Mouse (Mus musculus): ENCODE results near the gene Dcp1a. TPM values are rescaled to one million over a fixed set of nuclear protein-coding genes. Genes with fewer than 3 reads are reported as not detected.

Dcp1a gene
- polyA plus RNA-seq, 1 experiment from 2014 or later: 15.2 TPM

GRCm38 (mm10) chr14:30550232-30551070, 71.1 kb downstream of the Dcp1a start:
- H3K4me1 ChIP-seq: peaks cover 66% of the 10 kb centered on the region
- H3K9me3 ChIP-seq (replicated peaks): no peaks in the 10 kb centered on the region
- H3K4me3 ChIP-seq: peak overlapping the region; percentile 80
- peaks cover 45% of the 10 kb centered on the region for H3K36me3 ChIP-seq
- no peaks in the 10 kb centered on the region for H3K27me3 ChIP-seq (replicated peaks)
- 0 out of 2 replicates have a peak, but pooled peaks have one; percentile 10 for ATAC-seq
- H3K9ac ChIP-seq: peak overlapping the region; percentile 88
- peak overlapping the region; percentile 88 for H3K4me2 ChIP-seq
- H3K27ac ChIP-seq: peak overlapping the region; percentile 93
- WGBS (ENCODE audit: insufficient replicate concordance): 21% methylated on average over 8 of the region's 8 CpGs

DNA sequence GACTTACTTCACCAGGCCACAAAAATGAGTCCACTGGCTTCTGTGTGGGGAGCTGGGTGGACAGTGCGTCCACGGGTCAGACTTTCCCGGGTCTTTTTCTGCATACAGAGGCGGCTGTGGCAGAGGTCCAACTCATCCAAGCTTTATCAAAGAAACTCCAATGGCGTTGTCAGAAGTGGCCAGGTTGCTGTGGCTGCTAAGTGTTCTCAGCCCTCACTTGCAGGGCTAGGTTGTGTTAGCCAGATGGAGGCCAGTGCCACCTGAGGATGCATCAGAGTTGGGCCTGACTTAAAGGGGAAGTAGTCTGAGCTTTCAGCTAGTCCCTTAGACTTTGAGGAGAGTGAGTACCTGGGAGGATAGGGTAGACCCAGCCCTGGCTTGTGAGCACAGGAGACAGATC, 72.2 kb downstream of the Dcp1a start:
- H3K27ac ChIP-seq: peak overlapping the region; percentile 54
- WGBS (ENCODE audit: insufficient replicate concordance): 61% methylated on average over 5 of the region's 5 CpGs
- peak overlapping the region; percentile 88 for H3K9ac ChIP-seq
- H3K4me1 ChIP-seq: peaks cover 70% of the 10 kb centered on the region
- no peaks in the 10 kb centered on the region for H3K27me3 ChIP-seq (replicated peaks)
- ATAC-seq: no peak
- H3K4me3 ChIP-seq: peak overlapping the region; percentile 80
- peaks cover 56% of the 10 kb centered on the region for H3K36me3 ChIP-seq
- H3K4me2 ChIP-seq: peak overlapping the region; percentile 88
- no peaks in the 10 kb centered on the region for H3K9me3 ChIP-seq (replicated peaks)

GRCm38 (mm10) chr14:30551981-30552380, 72.6 kb downstream of the Dcp1a start:
- ATAC-seq: no peak
- 0 out of 2 replicates have a peak overlapping the region, but pooled peaks have one; percentile 80 for H3K4me3 ChIP-seq
- H3K9me3 ChIP-seq (replicated peaks): no peaks in the 10 kb centered on the region
- H3K4me2 ChIP-seq: peak overlapping the region; percentile 88
- peaks cover 61% of the 10 kb centered on the region for H3K36me3 ChIP-seq
- WGBS (ENCODE audit: insufficient replicate concordance): 85% methylated on average over 2 of the region's 2 CpGs
- no peak overlapping the region; the same call in 1 of the 2 replicates for H3K27ac ChIP-seq
- H3K27me3 ChIP-seq (replicated peaks): no peaks in the 10 kb centered on the region
- H3K4me1 ChIP-seq: peaks cover 73% of the 10 kb centered on the region
- no peak overlapping the region for H3K9ac ChIP-seq

GRCm38 (mm10) chr14:30553185-30553584, 73.8 kb downstream of the Dcp1a start:
- no peaks in the 10 kb centered on the region for H3K27me3 ChIP-seq (replicated peaks)
- no peak overlapping the region for H3K27ac ChIP-seq
- H3K9ac ChIP-seq: 0 out of 2 replicates have a peak overlapping the region, but pooled peaks have one; percentile 1
- H3K4me2 ChIP-seq: no peak overlapping the region
- peaks cover 73% of the 10 kb centered on the region for H3K36me3 ChIP-seq
- H3K4me3 ChIP-seq: no peak overlapping the region
- ATAC-seq: no peak
- 82% methylated on average over 4 of the region's 4 CpGs for WGBS (ENCODE audit: insufficient replicate concordance)
- peaks cover 66% of the 10 kb centered on the region for H3K4me1 ChIP-seq
- no peaks in the 10 kb centered on the region for H3K9me3 ChIP-seq (replicated peaks)

- WGBS (ENCODE audit: insufficient replicate concordance): 71% methylated on average over 2 of the region's 2 CpGs
- peaks cover 57% of the 10 kb centered on the region for H3K4me1 ChIP-seq
- H3K36me3 ChIP-seq: peaks cover 94% of the 10 kb centered on the region
These were observed 77.3 kb downstream of the Dcp1a start for GRCm38 (mm10) chr14:30556651-30557050.

DNA sequence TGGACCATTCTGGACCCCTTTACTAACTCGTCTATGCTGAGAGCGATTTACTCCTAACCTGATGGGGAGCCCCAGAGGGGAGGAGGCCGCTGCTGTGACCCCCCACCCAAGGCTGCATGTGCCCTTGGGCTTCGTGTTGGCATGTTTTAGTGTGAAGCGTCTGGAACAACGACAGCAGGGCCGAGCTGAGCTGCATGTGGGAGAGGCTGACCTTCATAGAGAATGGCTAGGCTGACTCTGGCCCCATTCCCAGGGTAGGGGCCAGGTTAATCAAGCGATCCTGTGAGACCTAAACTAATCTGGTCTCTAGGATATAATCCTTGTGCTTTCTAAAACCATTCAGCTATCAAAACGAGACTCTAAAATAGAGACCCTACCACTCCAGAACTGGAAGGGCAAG, 78.4 kb downstream of the Dcp1a start:
- Histone ChIP-seq H3K4me3 (no peak overlapping the region), H3K4me2 (no peak overlapping the region), H3K4me1 (peaks cover 53% of the 10 kb centered on the region), H3K9me3 (replicated peaks) (no peaks in the 10 kb centered on the region), H3K27me3 (replicated peaks) (no peaks in the 10 kb centered on the region), H3K9ac (no peak overlapping the region), H3K27ac (no peak overlapping the region), H3K36me3 (peaks cover 93% of the 10 kb centered on the region)
- no peak for ATAC-seq
- WGBS (ENCODE audit: insufficient replicate concordance): 84% methylated on average over 9 of the region's 9 CpGs

More at GRCm38 (mm10) chr14:30556651-30557050, 77.3 kb downstream of the Dcp1a start:
- no peak for ATAC-seq
- Histone ChIP-seq H3K27ac (no peak overlapping the region), H3K9me3 (replicated peaks) (no peaks in the 10 kb centered on the region), H3K4me2 (no peak overlapping the region), H3K27me3 (replicated peaks) (no peaks in the 10 kb centered on the region), H3K4me3 (no peak overlapping the region), H3K9ac (no peak overlapping the region)

DNA sequence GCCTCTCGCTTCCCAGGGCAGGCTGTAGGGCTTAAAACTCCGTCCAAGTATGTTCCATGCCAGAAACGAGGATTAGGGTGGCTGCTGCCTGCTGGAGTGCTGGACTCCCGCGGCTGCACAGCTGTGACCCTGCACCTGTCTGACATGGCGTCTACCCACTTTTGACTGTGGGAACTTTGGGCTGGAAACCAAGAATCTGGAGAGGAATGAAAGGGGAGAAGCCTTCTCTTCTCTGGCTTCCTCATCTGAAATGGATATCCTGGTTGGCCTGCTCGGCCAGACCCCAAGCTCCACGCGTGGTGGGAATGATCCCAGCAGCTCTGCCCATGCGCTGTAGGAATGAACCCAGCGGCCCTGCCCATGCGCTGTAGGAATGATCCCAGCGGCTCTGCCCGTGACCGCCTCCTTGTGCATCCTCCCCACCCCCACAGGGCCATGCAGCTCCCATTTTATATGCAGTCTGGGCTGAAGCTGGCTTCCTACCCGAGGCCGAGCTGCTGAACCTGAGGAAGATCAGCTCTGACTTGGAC, 80.1 kb downstream of the Dcp1a start:
- Histone ChIP-seq H3K4me3 (no peak overlapping the region), H3K36me3 (peaks cover 94% of the 10 kb centered on the region), H3K4me1 (peaks cover 54% of the 10 kb centered on the region), H3K4me2 (no peak overlapping the region), H3K9ac (no peak overlapping the region), H3K9me3 (replicated peaks) (no peaks in the 10 kb centered on the region), H3K27me3 (replicated peaks) (no peaks in the 10 kb centered on the region), H3K27ac (peak overlapping the region; percentile 61; the same call in 1 of the 2 replicates)
- no peak for ATAC-seq
- 86% methylated on average over 17 of the region's 17 CpGs for WGBS (ENCODE audit: insufficient replicate concordance)

DNA sequence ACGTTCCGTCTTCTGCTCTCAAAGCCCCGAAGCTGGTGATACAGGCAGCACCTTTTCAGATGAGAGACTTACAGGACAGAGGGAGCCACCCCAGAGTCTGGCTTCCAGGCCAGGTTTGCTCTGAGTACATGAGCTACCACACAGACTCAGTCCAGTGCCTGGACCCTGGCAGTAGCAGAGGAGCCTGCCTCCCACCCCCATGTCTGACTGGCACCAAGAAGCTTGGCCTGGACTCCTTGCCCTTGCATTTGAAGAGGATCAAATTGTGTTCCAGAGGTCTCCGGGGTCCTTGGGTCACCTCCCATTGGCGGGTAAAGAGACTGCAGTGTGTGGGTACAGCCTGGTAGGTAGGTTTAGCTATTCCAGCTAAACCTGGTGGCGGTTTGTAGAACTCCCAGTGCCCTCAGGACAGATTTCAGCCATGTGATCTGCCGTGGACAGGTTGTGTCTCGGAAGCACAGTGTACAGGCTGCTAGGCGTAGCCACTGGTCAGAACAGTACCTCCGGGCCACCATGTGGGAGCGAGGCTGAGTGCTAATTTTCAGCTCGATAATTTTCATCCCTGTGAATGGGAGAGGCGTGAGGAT, 81.6 kb downstream of the Dcp1a start:
- WGBS (ENCODE audit: insufficient replicate concordance): 89% methylated on average over 13 of the region's 13 CpGs
- Histone ChIP-seq H3K4me1 (peaks cover 55% of the 10 kb centered on the region), H3K4me3 (no peak overlapping the region), H3K4me2 (peak overlapping the region; percentile 51; the same call in 1 of the 2 replicates), H3K27ac (peak overlapping the region; percentile 96), H3K9me3 (replicated peaks) (no peaks in the 10 kb centered on the region), H3K9ac (peak overlapping the region; percentile 54), H3K36me3 (peaks cover 94% of the 10 kb centered on the region), H3K27me3 (replicated peaks) (no peaks in the 10 kb centered on the region)
- no peak for ATAC-seq

- Histone ChIP-seq H3K9me3 (replicated peaks) (no peaks in the 10 kb centered on the region), H3K36me3 (peaks cover 94% of the 10 kb centered on the region), H3K9ac (peak overlapping the region; percentile 54), H3K4me3 (no peak overlapping the region), H3K4me2 (peak overlapping the region; percentile 51), H3K27ac (peak overlapping the region; percentile 96), H3K27me3 (replicated peaks) (no peaks in the 10 kb centered on the region), H3K4me1 (peaks cover 51% of the 10 kb centered on the region)
- 60% methylated on average over 14 of the region's 14 CpGs for WGBS (ENCODE audit: insufficient replicate concordance)
- peak; percentile 98 for ATAC-seq
These were observed 82.3 kb downstream of the Dcp1a start for GRCm38 (mm10) chr14:30561470-30562187.

- peak; percentile 55 for ATAC-seq
- Histone ChIP-seq H3K36me3 (peaks cover 94% of the 10 kb centered on the region), H3K9me3 (replicated peaks) (no peaks in the 10 kb centered on the region), H3K4me1 (peaks cover 48% of the 10 kb centered on the region), H3K4me3 (no peak overlapping the region), H3K27ac (peak overlapping the region; percentile 96), H3K27me3 (replicated peaks) (no peaks in the 10 kb centered on the region), H3K9ac (0 out of 2 replicates have a peak overlapping the region, but pooled peaks have one; percentile 31), H3K4me2 (peak overlapping the region; percentile 51)
These were observed 83.0 kb downstream of the Dcp1a start for GRCm38 (mm10) chr14:30562343-30562742.

GRCm38 (mm10) chr14:30564451-30564850, 85.1 kb downstream of the Dcp1a start:
- peak; percentile 64 for ATAC-seq
- H3K36me3 ChIP-seq: peaks cover 94% of the 10 kb centered on the region
- peak overlapping the region; percentile 32 for H3K4me2 ChIP-seq
- no peaks in the 10 kb centered on the region for H3K27me3 ChIP-seq (replicated peaks)
- no peak overlapping the region for H3K4me3 ChIP-seq
- peak overlapping the region; percentile 52 for H3K9ac ChIP-seq
- H3K27ac ChIP-seq: peak overlapping the region; percentile 87
- H3K4me1 ChIP-seq: peaks cover 48% of the 10 kb centered on the region
- WGBS (ENCODE audit: insufficient replicate concordance): 60% methylated on average over 2 of the region's 2 CpGs
- no peaks in the 10 kb centered on the region for H3K9me3 ChIP-seq (replicated peaks)
